Mouse (Mus musculus): Measurements from ENCODE around the gene Exosc1.

DNA sequence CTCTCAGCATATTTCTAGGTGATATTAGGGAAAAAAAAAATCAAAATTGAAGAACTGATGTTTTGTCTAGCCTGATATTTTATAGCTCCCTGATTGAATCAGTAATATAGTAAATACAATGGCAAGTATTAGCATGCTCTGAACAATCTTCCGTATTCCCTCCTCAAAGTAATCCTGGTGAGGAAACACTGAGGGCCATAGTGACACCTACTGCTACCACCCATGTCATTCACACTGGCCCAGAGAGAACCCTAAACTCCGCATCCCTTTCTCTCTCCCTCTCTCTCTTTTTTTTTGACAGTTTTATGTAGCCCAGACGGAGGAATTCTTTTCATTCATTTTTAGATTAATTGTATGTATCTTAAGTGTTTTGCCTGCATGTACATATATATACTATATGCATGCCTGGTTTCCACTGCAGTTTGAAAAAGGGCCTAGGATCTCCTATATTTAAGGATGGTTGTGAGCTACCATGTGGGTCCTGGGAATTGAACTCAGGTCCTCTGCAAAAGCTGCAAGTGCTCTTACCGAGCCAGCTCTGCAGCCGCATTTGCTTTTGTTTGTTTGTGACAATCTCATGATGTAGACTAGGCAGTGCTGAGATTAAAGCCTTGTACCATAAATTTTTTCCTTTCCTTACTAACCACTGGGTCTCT is 12.7 kb downstream of the Exosc1 start:
- TF ChIP-seq EP300 (IDR thresholded peaks at IDR 0.05; ENCODE audit: low read depth) (no peak), CTCF (IDR thresholded peaks at IDR 0.05; ENCODE audit: low read depth) (no peak)

Data from heart, postnatal 0 days (tissue).